Mouse (Mus musculus) R1 (cell line): Measurements from ENCODE around the gene Gabrg1.

Source experiments
- DNase-seq: peaks from one replicate; pipeline ENCODE4 v3.0.0-alpha.2; 2018; ENCODE audit warnings: low read depth, low spot score

Gene Gabrg1

GRCm38 (mm10) chr5:70842192-70843095 is at the start of gene Gabrg1:
Gene Gabrg1, minus strand, starts transcription at chr5:70842617.
- DNase-seq = peak; percentile 68

- DNase-seq = no peak
Measured at GRCm38 (mm10) chr5:70884026-70884425, 41.6 kb upstream of the Gabrg1 start.

- no peak for DNase-seq
Measured at GRCm38 (mm10) chr5:70870081-70870480, 27.7 kb upstream of the Gabrg1 start.

GRCm38 (mm10) chr5:70843096-70843734 is 798 bp upstream of the Gabrg1 start:
- peak; percentile 93 for DNase-seq

GRCm38 (mm10) chr5:70818681-70819080 is 23.7 kb downstream of the Gabrg1 start:
- no peak for DNase-seq

- DNase-seq = no peak
Measured at GRCm38 (mm10) chr5:70736156-70736555, 106.3 kb downstream of the Gabrg1 start.

GRCm38 (mm10) chr5:70704361-70704760 is 138.1 kb downstream of the Gabrg1 start:
- no peak for DNase-seq
